Mouse (Mus musculus): ENCODE data around the gene Snx11. TPM values are rescaled to one million over a fixed set of nuclear protein-coding genes. Genes with fewer than 3 reads are reported as not detected.

Snx11 gene
- total and polyA plus RNA-seq, 2 experiments from 2014 or later: 36.5 to 71.4 TPM

GRCm38 (mm10) chr11:96796586-96796985 is 19.2 kb upstream of the Snx11 start:
- TF ChIP-seq CTCF (IDR thresholded peaks at IDR 0.05; ENCODE audit: low read depth): peak; percentile 46
- H3K9ac ChIP-seq (replicated peaks; ENCODE audit: low read length): no peak overlapping the region
- H3K27me3 ChIP-seq (ENCODE audit: insufficient read depth, low read length): no peaks in the 10 kb centered on the region
- DNase-seq (ENCODE audit: low spot score) (peak; percentile 51), ATAC-seq (no peak)
- 0 out of 2 replicates have a peak, but pooled peaks cover 4% of the 10 kb centered on the region for H3K36me3 ChIP-seq (ENCODE audit: insufficient read depth, low read length)
- no peak overlapping the region for H3K4me3 ChIP-seq (ENCODE audit: low read length)
- WGBS: 50% methylated on average over 1 of the region's 1 CpGs
- no peaks in the 10 kb centered on the region for H3K4me1 ChIP-seq (ENCODE audit: insufficient read depth, low read length)
- no peaks in the 10 kb centered on the region for H3K9me3 ChIP-seq (ENCODE audit: low read length)
- no peak overlapping the region for H3K4me2 ChIP-seq (ENCODE audit: low read depth, low read length)
- no peak overlapping the region for H3K27ac ChIP-seq

GRCm38 (mm10) chr11:96796081-96796480 is 18.7 kb upstream of the Snx11 start:
- Histone ChIP-seq H3K27ac (no peak overlapping the region), H3K9ac (replicated peaks; ENCODE audit: low read length) (no peak overlapping the region), H3K9me3 (ENCODE audit: low read length) (no peaks in the 10 kb centered on the region), H3K27me3 (ENCODE audit: insufficient read depth, low read length) (no peaks in the 10 kb centered on the region), H3K36me3 (ENCODE audit: insufficient read depth, low read length) (no peaks in the 10 kb centered on the region), H3K4me2 (ENCODE audit: low read depth, low read length) (no peak overlapping the region), H3K4me1 (ENCODE audit: insufficient read depth, low read length) (no peaks in the 10 kb centered on the region), H3K4me3 (ENCODE audit: low read length) (no peak overlapping the region)
- 100% methylated on average over 2 of the region's 2 CpGs for WGBS
- DNase-seq (ENCODE audit: low spot score) (no peak), ATAC-seq (no peak)
- TF ChIP-seq CTCF (IDR thresholded peaks at IDR 0.05; ENCODE audit: low read depth): no peak

- H3K4me3 ChIP-seq (ENCODE audit: low read length): no peak overlapping the region
- no peak overlapping the region for H3K4me2 ChIP-seq (ENCODE audit: low read depth, low read length)
- no peaks in the 10 kb centered on the region for H3K36me3 ChIP-seq (ENCODE audit: insufficient read depth, low read length)
- ATAC-seq (no peak), DNase-seq (ENCODE audit: low spot score) (no peak)
- H3K27ac ChIP-seq: no peak overlapping the region
- H3K27me3 ChIP-seq (ENCODE audit: insufficient read depth, low read length): no peaks in the 10 kb centered on the region
- no peak for TF ChIP-seq CTCF (IDR thresholded peaks at IDR 0.05; ENCODE audit: low read depth)
- 96% methylated on average over 13 of the region's 13 CpGs for WGBS
- H3K9me3 ChIP-seq (ENCODE audit: low read length): no peaks in the 10 kb centered on the region
- no peak overlapping the region for H3K9ac ChIP-seq (replicated peaks; ENCODE audit: low read length)
- peaks cover 2% of the 10 kb centered on the region for H3K4me1 ChIP-seq (ENCODE audit: insufficient read depth, low read length)
These were observed 18.1 kb upstream of the Snx11 start for GRCm38 (mm10) chr11:96795491-96795890.

GRCm38 (mm10) chr11:96790681-96791080 is 13.3 kb upstream of the Snx11 start:
- H3K27me3 ChIP-seq (ENCODE audit: insufficient read depth, low read length): no peaks in the 10 kb centered on the region
- no peaks in the 10 kb centered on the region for H3K9me3 ChIP-seq (ENCODE audit: low read length)
- no peak overlapping the region; the same call in 1 of the 2 replicates for H3K9ac ChIP-seq (replicated peaks; ENCODE audit: low read length)
- H3K36me3 ChIP-seq (ENCODE audit: insufficient read depth, low read length): no peaks in the 10 kb centered on the region
- peak overlapping the region; percentile 96 for H3K4me3 ChIP-seq (ENCODE audit: low read length)
- H3K4me1 ChIP-seq (ENCODE audit: insufficient read depth, low read length): peaks cover 9% of the 10 kb centered on the region
- H3K27ac ChIP-seq: no peak overlapping the region
- TF ChIP-seq CTCF (IDR thresholded peaks at IDR 0.05; ENCODE audit: low read depth): no peak
- ATAC-seq (no peak), DNase-seq (ENCODE audit: low spot score) (no peak)
- H3K4me2 ChIP-seq (ENCODE audit: low read depth, low read length): peak overlapping the region; percentile 89
- WGBS: 3% methylated on average over 1 of the region's 1 CpGs

- peak; percentile 19 for TF ChIP-seq CTCF (IDR thresholded peaks at IDR 0.05; ENCODE audit: low read depth)
- peaks cover 9% of the 10 kb centered on the region for H3K4me1 ChIP-seq (ENCODE audit: insufficient read depth, low read length)
- 8% methylated on average over 5 of the region's 5 CpGs for WGBS
- H3K27me3 ChIP-seq (ENCODE audit: insufficient read depth, low read length): no peaks in the 10 kb centered on the region
- H3K36me3 ChIP-seq (ENCODE audit: insufficient read depth, low read length): no peaks in the 10 kb centered on the region
- no peaks in the 10 kb centered on the region for H3K9me3 ChIP-seq (ENCODE audit: low read length)
- no peak overlapping the region for H3K27ac ChIP-seq
- H3K9ac ChIP-seq (replicated peaks; ENCODE audit: low read length): peak overlapping the region; percentile 79
- DNase-seq (ENCODE audit: low spot score): no peak
- no peak for ATAC-seq
- H3K4me3 ChIP-seq (ENCODE audit: low read length): peak overlapping the region; percentile 96
- peak overlapping the region; percentile 89 for H3K4me2 ChIP-seq (ENCODE audit: low read depth, low read length)
These were observed 12.6 kb upstream of the Snx11 start for GRCm38 (mm10) chr11:96789990-96790389.

GRCm38 (mm10) chr11:96788871-96789795 is 11.8 kb upstream of the Snx11 start, which contains the start of gene Cbx1:
Cbx1 (plus strand) TSS chr11:96789127.
- 1% methylated on average over 90 of the region's 93 CpGs for WGBS
- Histone ChIP-seq H3K9ac (replicated peaks; ENCODE audit: low read length) (peak within 1 kb of the TSS; percentile 79), H3K27ac (peak within 1 kb of the TSS; percentile 89), H3K4me2 (ENCODE audit: low read depth, low read length) (peak within 1 kb of the TSS; percentile 89), H3K9me3 (ENCODE audit: low read length) (no peaks in the 10 kb centered on the region), H3K27me3 (ENCODE audit: insufficient read depth, low read length) (no peaks in the 10 kb centered on the region), H3K4me3 (ENCODE audit: low read length) (peak within 1 kb of the TSS; percentile 96), H3K36me3 (ENCODE audit: insufficient read depth, low read length) (no peaks in the 10 kb centered on the region), H3K4me1 (ENCODE audit: insufficient read depth, low read length) (peaks cover 9% of the 10 kb centered on the region)
- TF ChIP-seq CTCF (IDR thresholded peaks at IDR 0.05; ENCODE audit: low read depth): no peak
- DNase-seq (ENCODE audit: low spot score) (peak; percentile 96), ATAC-seq (peak; percentile 99)

Data from hindbrain, postnatal 0 days (tissue).